Mouse (Mus musculus): ENCODE data around the gene Olfr653. TPM values are rescaled to one million over a fixed set of nuclear protein-coding genes. Genes with fewer than 3 reads are reported as not detected.

Olfr653 gene
- polyA plus RNA-seq (2015; fragmentation: Nextera tagmentation; extraction: Ambion mirVana) = 0.06 and 0.33 TPM in 2 replicates

GRCm38 (mm10) chr7:104577014-104577413, at the start of gene Olfr653:
Gene Olfr653, plus strand, starts transcription at chr7:104577314.
- WGBS = 76% methylated on average over 2 of the region's 2 CpGs
- no peak for ATAC-seq (ENCODE audit: insufficient number of reproducible peaks, insufficient read depth, low FRiP score, low TSS enrichment, low read depth)
- H3K27me3 ChIP-seq = no peaks in the 10 kb centered on the region

DNA sequence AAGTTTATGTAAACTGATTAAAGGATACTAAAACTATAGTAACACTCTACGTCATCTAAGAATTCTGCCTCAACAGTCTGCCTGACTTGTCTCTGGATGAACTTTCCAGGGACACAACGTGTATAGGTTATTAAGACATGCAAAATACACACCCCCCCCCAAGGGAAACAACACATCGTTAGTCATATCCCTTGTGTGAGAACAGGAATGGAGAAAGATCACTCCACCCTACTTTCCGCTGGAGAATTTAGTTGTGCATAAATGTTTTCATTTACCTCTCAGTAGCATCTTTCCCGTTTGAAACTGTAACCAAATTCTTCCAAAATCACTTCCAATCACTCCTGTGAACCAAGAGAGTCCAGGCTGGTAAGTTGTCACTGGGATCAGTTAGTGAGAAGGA, 27.3 kb upstream of the Olfr653 start, which contains the start of gene Olfr651:
Gene Olfr651, plus strand, starts transcription at position 301 of the 400 bp plus-strand sequence.
- Histone ChIP-seq H3K4me1 (no peaks in the 10 kb centered on the region), H3K9me3 (no peaks in the 10 kb centered on the region), H3K4me2 (no peak within 1 kb of the TSS), H3K4me3 (no peak within 1 kb of the TSS), H3K36me3 (no peaks in the 10 kb centered on the region), H3K9ac (no peak within 1 kb of the TSS), H3K27me3 (no peaks in the 10 kb centered on the region), H3K27ac (no peak within 1 kb of the TSS)
- no peak for ATAC-seq (ENCODE audit: insufficient number of reproducible peaks, insufficient read depth, low FRiP score, low TSS enrichment, low read depth)
- WGBS = 73% methylated on average over 5 of the region's 5 CpGs

More at GRCm38 (mm10) chr7:104577014-104577413, at the start of gene Olfr653:
- H3K9ac ChIP-seq = no peak within 1 kb of the TSS
- no peaks in the 10 kb centered on the region for H3K36me3 ChIP-seq
- no peak within 1 kb of the TSS for H3K4me2 ChIP-seq
- no peak within 1 kb of the TSS for H3K27ac ChIP-seq
- no peaks in the 10 kb centered on the region for H3K4me1 ChIP-seq
- H3K4me3 ChIP-seq = no peak within 1 kb of the TSS
- H3K9me3 ChIP-seq = no peaks in the 10 kb centered on the region

GRCm38 (mm10) chr7:104552700-104553099, 24.4 kb upstream of the Olfr653 start:
- Histone ChIP-seq H3K27me3 (no peaks in the 10 kb centered on the region), H3K4me2 (no peak overlapping the region), H3K9me3 (no peaks in the 10 kb centered on the region), H3K27ac (no peak overlapping the region), H3K36me3 (no peaks in the 10 kb centered on the region), H3K9ac (no peak overlapping the region), H3K4me1 (no peaks in the 10 kb centered on the region), H3K4me3 (no peak overlapping the region)
- no peak for ATAC-seq (ENCODE audit: insufficient number of reproducible peaks, insufficient read depth, low FRiP score, low TSS enrichment, low read depth)
- 60% methylated on average over 1 of the region's 1 CpGs for WGBS

GRCm38 (mm10) chr7:104560601-104561000, 16.5 kb upstream of the Olfr653 start, which contains the start of gene Olfr652:
Gene Olfr652, plus strand, starts transcription at chr7:104560901.
- no peak within 1 kb of the TSS for H3K4me3 ChIP-seq

GRCm38 (mm10) chr7:104580846-104581245, 3.7 kb downstream of the Olfr653 start:
- Histone ChIP-seq H3K27me3 (no peaks in the 10 kb centered on the region), H3K36me3 (no peaks in the 10 kb centered on the region), H3K4me1 (no peaks in the 10 kb centered on the region), H3K9ac (no peak overlapping the region), H3K4me3 (no peak overlapping the region), H3K4me2 (no peak overlapping the region), H3K27ac (no peak overlapping the region), H3K9me3 (no peaks in the 10 kb centered on the region)
- ATAC-seq (ENCODE audit: insufficient number of reproducible peaks, insufficient read depth, low FRiP score, low TSS enrichment, low read depth) = no peak
- 88% methylated on average over 4 of the region's 4 CpGs for WGBS

More at GRCm38 (mm10) chr7:104560601-104561000, 16.5 kb upstream of the Olfr653 start, which contains the start of gene Olfr652:
- Histone ChIP-seq H3K4me2 (no peak within 1 kb of the TSS), H3K9ac (no peak within 1 kb of the TSS), H3K9me3 (no peaks in the 10 kb centered on the region), H3K27me3 (no peaks in the 10 kb centered on the region), H3K36me3 (no peaks in the 10 kb centered on the region), H3K4me1 (no peaks in the 10 kb centered on the region), H3K27ac (no peak within 1 kb of the TSS)
- ATAC-seq (ENCODE audit: insufficient number of reproducible peaks, insufficient read depth, low FRiP score, low TSS enrichment, low read depth) = no peak

DNA sequence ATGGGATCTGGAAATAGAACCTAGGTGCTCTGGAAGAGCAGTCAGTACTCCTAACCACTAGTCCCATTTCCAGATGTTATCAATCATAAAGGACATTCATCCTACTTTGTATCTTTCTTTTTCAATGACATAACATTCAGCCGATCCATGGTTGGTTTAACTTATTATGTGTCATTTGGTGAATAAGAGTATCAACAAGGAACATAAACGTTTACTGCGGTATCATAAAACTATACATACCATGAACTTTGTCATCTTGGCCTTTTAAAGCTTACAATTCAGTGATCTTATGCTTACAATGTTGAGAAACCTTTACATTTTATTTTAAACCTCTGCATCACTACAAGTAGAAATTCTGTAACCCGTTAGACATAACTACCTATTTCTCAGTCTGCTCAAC, 4.3 kb downstream of the Olfr653 start:
- H3K36me3 ChIP-seq = no peaks in the 10 kb centered on the region
- no peaks in the 10 kb centered on the region for H3K27me3 ChIP-seq
- no peak overlapping the region for H3K4me3 ChIP-seq
- 85% methylated on average over 4 of the region's 4 CpGs for WGBS
- ATAC-seq (ENCODE audit: insufficient number of reproducible peaks, insufficient read depth, low FRiP score, low TSS enrichment, low read depth) = no peak
- H3K9ac ChIP-seq = no peak overlapping the region
- H3K4me1 ChIP-seq = no peaks in the 10 kb centered on the region
- no peak overlapping the region for H3K27ac ChIP-seq
- no peak overlapping the region for H3K4me2 ChIP-seq
- no peaks in the 10 kb centered on the region for H3K9me3 ChIP-seq

- Histone ChIP-seq H3K27ac (no peak within 1 kb of the TSS), H3K4me3 (no peak within 1 kb of the TSS), H3K27me3 (no peaks in the 10 kb centered on the region), H3K4me2 (no peak within 1 kb of the TSS), H3K36me3 (no peaks in the 10 kb centered on the region), H3K4me1 (no peaks in the 10 kb centered on the region), H3K9ac (no peak within 1 kb of the TSS), H3K9me3 (no peaks in the 10 kb centered on the region)
- ATAC-seq (ENCODE audit: insufficient number of reproducible peaks, insufficient read depth, low FRiP score, low TSS enrichment, low read depth) = no peak
- 84% methylated on average over 4 of the region's 4 CpGs for WGBS
Observed at GRCm38 (mm10) chr7:104586725-104587124, 9.6 kb downstream of the Olfr653 start, which contains the start of gene Olfr654. Gene Olfr654, plus strand, starts transcription at chr7:104587025.

GRCm38 (mm10) chr7:104588274-104588673, 11.2 kb downstream of the Olfr653 start:
- no peaks in the 10 kb centered on the region for H3K4me1 ChIP-seq
- H3K4me2 ChIP-seq = no peak overlapping the region
- H3K9ac ChIP-seq = no peak overlapping the region
- no peak for ATAC-seq (ENCODE audit: insufficient number of reproducible peaks, insufficient read depth, low FRiP score, low TSS enrichment, low read depth)
- H3K4me3 ChIP-seq = no peak overlapping the region
- no peaks in the 10 kb centered on the region for H3K36me3 ChIP-seq
- H3K27ac ChIP-seq = no peak overlapping the region
- 81% methylated on average over 5 of the region's 5 CpGs for WGBS
- H3K9me3 ChIP-seq = no peaks in the 10 kb centered on the region
- H3K27me3 ChIP-seq = no peaks in the 10 kb centered on the region

GRCm38 (mm10) chr7:104601679-104602078, 24.6 kb downstream of the Olfr653 start, which contains the start of gene Olfr655:
Gene Olfr655, minus strand, starts transcription at chr7:104601779.
- 75% methylated on average over 2 of the region's 2 CpGs for WGBS
- Histone ChIP-seq H3K9ac (no peak within 1 kb of the TSS), H3K27ac (no peak within 1 kb of the TSS), H3K4me2 (no peak within 1 kb of the TSS), H3K4me3 (no peak within 1 kb of the TSS), H3K4me1 (no peaks in the 10 kb centered on the region), H3K9me3 (no peaks in the 10 kb centered on the region), H3K27me3 (no peaks in the 10 kb centered on the region), H3K36me3 (no peaks in the 10 kb centered on the region)
- ATAC-seq (ENCODE audit: insufficient number of reproducible peaks, insufficient read depth, low FRiP score, low TSS enrichment, low read depth) = no peak

- WGBS = 4% methylated on average over 3 of the region's 3 CpGs
- Histone ChIP-seq H3K36me3 (no peaks in the 10 kb centered on the region), H3K9ac (no peak overlapping the region), H3K4me3 (no peak overlapping the region), H3K27me3 (no peaks in the 10 kb centered on the region), H3K27ac (no peak overlapping the region), H3K4me1 (no peaks in the 10 kb centered on the region), H3K9me3 (no peaks in the 10 kb centered on the region), H3K4me2 (no peak overlapping the region)
- ATAC-seq (ENCODE audit: insufficient number of reproducible peaks, insufficient read depth, low FRiP score, low TSS enrichment, low read depth) = no peak
Observed at GRCm38 (mm10) chr7:104603173-104603572, 26.1 kb downstream of the Olfr653 start.

DNA sequence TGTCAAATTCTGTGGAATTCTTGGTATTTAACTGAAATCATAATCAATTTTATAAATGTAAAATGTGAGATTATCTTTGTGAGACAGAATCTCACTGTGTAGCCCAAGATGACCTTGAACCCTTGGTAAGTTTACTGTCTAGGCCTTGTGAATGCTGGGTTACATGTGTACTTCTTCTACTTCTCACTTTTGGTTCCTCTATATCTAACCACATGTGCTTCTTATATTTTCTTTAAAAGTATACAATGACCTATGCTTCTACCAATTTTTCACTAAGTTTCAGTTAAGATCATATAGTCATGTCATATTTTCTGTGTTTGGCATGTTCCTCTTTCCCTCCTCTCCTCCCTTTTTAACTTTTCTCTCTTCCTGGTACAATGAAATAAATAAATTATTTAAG, 27.6 kb downstream of the Olfr653 start:
- Histone ChIP-seq H3K27ac (no peak overlapping the region), H3K4me2 (no peak overlapping the region), H3K36me3 (no peaks in the 10 kb centered on the region), H3K4me3 (no peak overlapping the region), H3K27me3 (no peaks in the 10 kb centered on the region), H3K9me3 (no peaks in the 10 kb centered on the region), H3K9ac (no peak overlapping the region), H3K4me1 (no peaks in the 10 kb centered on the region)
- ATAC-seq (ENCODE audit: insufficient number of reproducible peaks, insufficient read depth, low FRiP score, low TSS enrichment, low read depth) = no peak

GRCm38 (mm10) chr7:104613655-104614054, 36.5 kb downstream of the Olfr653 start, which contains the start of gene Olfr656:
Gene Olfr656, plus strand, starts transcription at chr7:104613955.
- no peak within 1 kb of the TSS for H3K4me2 ChIP-seq
- H3K27me3 ChIP-seq = no peaks in the 10 kb centered on the region
- ATAC-seq (ENCODE audit: insufficient number of reproducible peaks, insufficient read depth, low FRiP score, low TSS enrichment, low read depth) = no peak
- H3K9ac ChIP-seq = no peak within 1 kb of the TSS
- 73% methylated on average over 4 of the region's 4 CpGs for whole genome bisulfite sequencing
- H3K4me3 ChIP-seq = no peak within 1 kb of the TSS
- no peaks in the 10 kb centered on the region for H3K4me1 ChIP-seq
- no peaks in the 10 kb centered on the region for H3K9me3 ChIP-seq
- H3K36me3 ChIP-seq = no peaks in the 10 kb centered on the region
- H3K27ac ChIP-seq = no peak within 1 kb of the TSS
